Mouse (Mus musculus) lung, adult 2 months (tissue): Measurements from ENCODE around the gene Popdc2. TPM values are rescaled to one million over a fixed set of nuclear protein-coding genes. Genes with fewer than 3 reads are reported as not detected.

ENCODE experiments used
- DNase-seq: peaks from one replicate; pipeline ENCODE4 v3.0.0; 2022
- H3K4me1 ChIP-seq: fragments of 200-500 bp; 2 replicates; pipeline ENCODE4 v1.6.1; 2011; ENCODE audit warnings: low read length; ENCODE audit not compliant: control insufficient read depth, insufficient read depth
- H3K4me3 ChIP-seq: fragments of 200-500 bp; replicated peaks from 2 replicates; pipeline ENCODE3; 2011; ENCODE audit warnings: low read depth, mild to moderate bottlenecking, control low read depth, low read length; ENCODE audit errors: extremely low read depth
- CTCF ChIP-seq: fragments of 200-500 bp; IDR thresholded peaks from 2 replicates; pipeline ENCODE4 v1.5.1; 2011; ENCODE audit warnings: mild to moderate bottlenecking, low read length, control low read depth; ENCODE audit not compliant: insufficient read depth
- POLR2A ChIP-seq: fragments of 200-500 bp; IDR thresholded peaks from 2 replicates; pipeline ENCODE4 v1.6.1; 2011; ENCODE audit warnings: low read depth, mild to moderate bottlenecking, control low read depth, low read length, borderline replicate concordance; ENCODE audit errors: extremely low read depth
- WGBS: fragments of 180-500 bp; shearing (Covaris S2); methylation state at CpG from one replicate; pipeline ENCODE4 v1.1.7; 2018; 5-methylcytosine and 5-hydroxymethylcytosine counted together
- polyA plus RNA-seq: library from polyadenylated mRNA; depleted of rRNA; stranded (reverse); fragments of >200 nt; gene quantifications from 2 replicates; pipeline ENCODE4 v1.2.3, GENCODE M21; 2012

The Popdc2 gene
- polyA plus RNA-seq, 1 experiment = 30.9 TPM

DNA sequence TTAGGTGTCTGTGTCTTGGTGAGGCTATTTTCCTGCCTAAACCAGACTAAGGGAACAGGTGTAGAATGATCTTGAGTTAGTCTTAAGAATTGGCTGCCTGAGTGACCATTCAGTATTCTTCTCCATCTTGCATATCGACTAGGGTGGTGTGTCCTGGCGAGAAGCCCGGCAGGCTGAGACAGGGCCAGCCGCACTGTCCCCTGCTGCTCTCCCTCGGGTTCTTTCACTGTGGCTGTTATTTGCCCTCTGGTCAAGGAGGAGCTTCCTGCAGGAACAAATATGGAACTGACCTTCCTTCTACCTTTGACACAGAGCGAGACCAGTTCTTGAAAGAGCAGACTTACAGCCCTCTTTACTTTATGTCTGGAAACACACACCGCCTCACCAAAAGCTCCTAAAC, 10.0 kb upstream of the Popdc2 start:
- 56% methylated on average over 7 of the region's 7 CpGs for WGBS
- Histone ChIP-seq H3K4me3 (no peak overlapping the region), H3K4me1 (no peaks in the 10 kb centered on the region; the same call in 1 of the 2 replicates)
- DNase-seq = no peak
- TF ChIP-seq CTCF (no peak), POLR2A (no peak)

DNA sequence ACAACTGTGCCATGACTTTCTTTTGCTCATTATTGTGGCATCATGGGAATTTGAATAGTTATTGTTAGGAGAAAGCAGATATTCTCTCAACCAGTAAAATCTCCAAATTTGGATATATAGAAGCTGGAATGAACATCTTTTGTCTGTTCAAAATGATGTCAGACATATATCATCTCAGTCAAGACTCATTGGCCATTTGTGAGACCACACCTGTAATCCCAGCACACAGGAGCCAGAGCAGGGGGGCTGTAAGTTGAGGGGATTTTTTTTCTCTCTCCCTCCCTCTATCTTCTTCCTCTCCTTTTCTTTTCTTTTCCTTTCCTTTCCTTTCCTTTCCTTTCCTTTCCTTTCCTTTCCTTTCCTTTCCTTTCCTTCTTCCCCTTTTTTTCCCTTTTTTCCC, 9.2 kb upstream of the Popdc2 start:
- H3K4me3 ChIP-seq = no peak overlapping the region
- DNase-seq = no peak
- TF ChIP-seq POLR2A = no peak
- TF ChIP-seq CTCF = no peak
- H3K4me1 ChIP-seq = no peaks in the 10 kb centered on the region; the same call in 1 of the 2 replicates

DNA sequence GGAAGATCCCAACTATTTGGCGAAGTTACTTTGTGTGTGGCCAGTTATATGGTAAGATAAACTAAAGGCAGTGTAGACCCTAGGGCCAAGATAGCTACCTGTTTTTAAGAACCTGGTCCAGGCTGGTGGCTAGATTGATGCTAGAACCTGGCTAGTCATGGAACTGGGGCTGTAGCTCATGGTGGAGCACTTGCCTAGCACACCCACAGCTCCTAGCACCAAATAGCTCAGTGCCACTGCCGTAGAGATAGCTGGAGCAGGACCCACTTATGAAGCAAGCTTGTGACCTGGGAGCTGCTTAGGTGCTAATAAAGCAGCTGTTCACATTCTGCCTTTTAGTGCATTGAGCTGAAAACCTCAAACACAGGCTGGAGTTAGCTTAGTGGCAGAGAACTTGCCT, 8.4 kb upstream of the Popdc2 start:
- H3K4me1 ChIP-seq = no peaks in the 10 kb centered on the region
- no peak for TF ChIP-seq CTCF
- no peak for TF ChIP-seq POLR2A
- no peak for DNase-seq
- H3K4me3 ChIP-seq = no peak overlapping the region
- 88% methylated on average over 2 of the region's 2 CpGs for WGBS

DNA sequence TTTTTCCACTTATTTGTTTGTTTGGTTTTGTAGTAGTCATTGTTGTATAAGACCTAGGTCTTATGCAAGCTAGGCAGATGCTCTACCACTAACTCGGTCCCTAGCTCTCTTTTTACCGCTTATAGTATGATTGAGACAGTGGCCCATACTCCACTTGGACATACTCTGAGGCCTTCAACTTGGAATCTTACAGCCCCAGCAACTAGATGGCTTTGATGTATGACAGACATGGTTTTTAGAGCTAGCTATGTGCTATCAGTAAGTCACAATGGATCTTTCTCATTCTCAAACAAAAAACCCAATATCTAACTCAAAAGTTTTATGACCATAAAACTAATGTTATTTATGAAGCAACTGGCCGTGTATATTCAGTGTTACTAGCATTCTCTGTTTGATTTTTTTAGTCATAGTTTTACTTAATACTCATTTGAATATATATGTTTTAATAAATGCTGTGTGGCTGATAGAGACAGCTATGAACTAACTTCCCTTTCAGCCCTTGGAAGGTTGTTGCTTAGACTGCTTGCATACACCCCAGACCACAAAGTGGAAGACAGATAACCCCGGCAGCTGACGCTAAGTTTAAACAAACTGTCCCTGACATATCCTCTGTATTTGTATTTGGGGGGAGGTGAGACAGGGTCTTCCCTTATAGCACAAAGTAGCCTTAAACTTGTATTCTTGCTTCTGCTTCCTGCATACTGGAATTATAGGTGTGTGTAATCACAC, 7.7 kb upstream of the Popdc2 start:
- TF ChIP-seq CTCF (no peak), POLR2A (no peak)
- no peak overlapping the region for H3K4me3 ChIP-seq

DNA sequence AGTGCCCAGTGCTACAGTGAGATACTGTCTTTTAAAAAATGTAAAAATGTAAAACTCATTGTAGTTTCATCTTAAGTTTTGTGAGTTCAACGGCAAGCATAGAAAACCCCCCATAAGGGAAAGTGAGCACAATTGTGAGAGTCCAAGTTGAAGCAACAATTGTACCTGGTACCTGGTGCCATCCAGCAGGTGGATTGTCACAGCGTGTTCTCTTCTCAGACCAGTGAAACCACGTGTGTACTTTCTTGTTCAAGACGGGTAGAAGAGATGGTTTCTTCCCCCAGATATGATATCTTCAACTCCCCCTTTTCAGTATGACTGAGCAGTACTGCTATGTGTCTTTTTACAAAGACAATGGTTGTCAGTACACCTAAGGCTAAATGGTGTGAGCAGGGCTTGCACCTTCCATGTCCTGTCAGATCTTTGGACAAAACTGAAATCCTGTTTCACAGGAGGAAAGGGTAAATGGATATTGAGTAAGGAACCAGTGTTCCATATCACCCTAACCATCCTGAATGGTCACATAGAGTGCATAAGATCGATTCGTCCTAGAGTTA, 3.7 kb upstream of the Popdc2 start:
- Histone ChIP-seq H3K4me1 (0 out of 2 replicates have a peak, but pooled peaks cover 7% of the 10 kb centered on the region), H3K4me3 (no peak overlapping the region)
- no peak for DNase-seq
- 86% methylated on average over 6 of the region's 6 CpGs for WGBS
- TF ChIP-seq CTCF = no peak
- no peak for TF ChIP-seq POLR2A

More for the DNA sequence above, 7.7 kb upstream of the Popdc2 start:
- no peak for DNase-seq
- WGBS = 57% methylated on average over 5 of the region's 5 CpGs
- H3K4me1 ChIP-seq = no peaks in the 10 kb centered on the region

DNA sequence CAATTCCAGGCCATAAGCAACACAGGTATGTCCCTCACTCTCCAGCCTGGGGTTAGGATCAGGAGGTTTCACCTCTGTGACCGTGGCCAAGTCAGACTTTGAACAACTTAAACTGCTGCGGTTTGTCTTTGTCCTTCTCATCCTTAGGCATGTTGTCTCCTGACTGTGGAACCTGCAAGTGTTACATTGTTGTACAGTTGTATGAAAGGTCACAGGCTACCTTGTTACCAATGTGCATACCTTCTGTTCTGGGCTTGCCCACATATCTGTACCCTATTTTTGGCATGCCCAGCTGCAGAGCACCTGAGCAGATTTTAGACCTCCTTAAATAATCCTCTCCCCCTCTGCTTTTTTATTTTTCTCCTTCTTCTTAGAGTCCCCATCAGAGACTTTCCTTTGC, 2.8 kb upstream of the Popdc2 start:
- Histone ChIP-seq H3K4me1 (peaks cover 7% of the 10 kb centered on the region; the same call in 1 of the 2 replicates), H3K4me3 (no peak overlapping the region)
- TF ChIP-seq CTCF = no peak
- TF ChIP-seq POLR2A = no peak
- WGBS = 77% methylated on average over 2 of the region's 2 CpGs
- DNase-seq = no peak

DNA sequence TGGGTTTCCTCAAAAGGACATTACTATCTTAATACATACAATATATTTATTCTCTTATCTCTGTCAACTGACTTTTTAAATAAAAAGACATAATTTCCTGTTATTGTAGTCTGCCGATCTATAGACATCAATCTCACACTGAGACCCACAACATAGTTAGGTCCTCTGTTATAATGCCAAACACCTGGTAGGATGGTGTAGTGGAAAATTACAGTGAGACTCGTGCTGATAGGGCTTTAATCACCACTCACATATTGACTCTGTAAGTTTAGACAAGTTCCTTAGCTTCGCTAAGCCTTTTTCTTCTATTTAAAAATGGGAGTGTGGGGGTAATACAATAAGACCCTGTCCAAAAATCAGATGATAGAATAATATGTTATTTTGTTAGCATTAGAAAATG, 2.2 kb upstream of the Popdc2 start:
- H3K4me3 ChIP-seq = no peak overlapping the region
- no peak for TF ChIP-seq CTCF
- TF ChIP-seq POLR2A = no peak
- WGBS = 51% methylated on average over 3 of the region's 3 CpGs
- no peak for DNase-seq
- H3K4me1 ChIP-seq = peaks cover 7% of the 10 kb centered on the region; the same call in 1 of the 2 replicates

DNA sequence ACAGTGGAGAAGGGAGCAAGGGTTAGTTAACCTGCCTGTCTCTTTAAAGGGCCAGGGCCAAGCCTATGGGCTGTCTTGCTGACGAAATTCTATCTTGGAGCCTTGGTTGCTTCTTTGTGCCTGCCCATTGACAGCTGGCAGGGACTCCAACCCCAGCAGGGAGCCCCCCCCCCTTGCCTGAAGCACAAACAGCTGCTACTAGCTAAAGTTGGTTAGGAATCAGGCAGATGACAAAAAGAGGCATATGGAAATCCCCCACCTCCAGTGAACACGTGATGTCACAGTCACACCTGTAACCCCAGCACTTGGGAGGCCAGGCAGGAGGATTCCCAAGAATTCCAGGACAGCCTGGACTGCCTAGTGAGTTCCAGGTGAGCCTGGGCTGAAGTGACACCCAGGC, 1.7 kb upstream of the Popdc2 start:
- no peak for TF ChIP-seq POLR2A
- TF ChIP-seq CTCF = no peak
- no peak for DNase-seq
- 41% methylated on average over 2 of the region's 2 CpGs for WGBS

DNA sequence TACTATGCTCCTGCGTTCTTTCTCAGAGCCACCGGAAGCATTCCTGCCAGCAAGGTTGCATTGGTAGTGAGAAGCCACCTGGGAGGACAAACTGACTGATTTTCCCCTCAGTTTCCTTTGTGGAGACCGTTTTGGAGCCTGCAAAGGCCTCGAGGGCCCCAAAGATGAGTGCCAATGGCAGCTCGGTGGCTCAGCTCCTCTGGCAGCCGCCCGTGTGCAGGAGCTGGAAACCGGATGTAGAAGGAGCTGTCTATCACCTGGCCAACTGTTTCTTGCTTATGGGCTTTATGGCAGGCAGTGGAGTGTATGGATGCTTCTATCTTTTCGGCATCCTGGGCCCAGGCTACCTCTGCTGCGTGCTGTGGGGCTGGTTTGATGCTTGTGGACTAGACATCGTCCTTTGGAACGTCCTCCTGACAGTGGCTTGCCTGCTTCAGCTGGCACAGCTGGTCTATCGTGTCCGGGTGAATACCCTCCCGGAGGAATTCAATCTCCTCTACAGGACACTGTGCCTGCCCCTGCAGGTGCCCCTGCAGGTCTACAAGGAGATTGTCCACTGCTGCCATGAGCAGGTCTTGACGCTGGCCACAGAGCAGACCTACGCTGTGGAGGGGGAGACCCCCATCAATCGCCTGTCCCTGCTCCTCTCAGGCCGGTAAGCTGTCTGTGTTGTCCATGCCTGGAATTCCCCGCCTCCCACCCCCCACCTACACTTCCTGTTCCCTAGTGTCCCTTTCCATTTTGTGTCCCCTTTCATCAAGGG, 665 bp downstream of the Popdc2 start:
- Histone ChIP-seq H3K4me3 (peak overlapping the region; percentile 39), H3K4me1 (peaks cover 7% of the 10 kb centered on the region; the same call in 1 of the 2 replicates)
- WGBS = 54% methylated on average over 20 of the region's 20 CpGs
- peak; percentile 20 for DNase-seq
- TF ChIP-seq POLR2A (no peak), CTCF (no peak)

More for the DNA sequence above, 1.7 kb upstream of the Popdc2 start:
- peaks cover 7% of the 10 kb centered on the region; the same call in 1 of the 2 replicates for H3K4me1 ChIP-seq
- H3K4me3 ChIP-seq = no peak overlapping the region
